Mouse (Mus musculus) CD4-positive, CD25-positive, alpha-beta regulatory T cell, adult 2 months (primary cell): ENCODE data around the gene Cyp2ab1.

Source experiments
- DNase-seq: peaks from one replicate; pipeline ENCODE4 v3.0.0-alpha.2; 2012; ENCODE audit warnings: low read depth, low spot score

Gene Cyp2ab1

GRCm38 (mm10) chr16:20271339-20271738, 53.9 kb downstream of the Cyp2ab1 start:
- DNase-seq: no peak

GRCm38 (mm10) chr16:20265089-20265488, 60.1 kb downstream of the Cyp2ab1 start:
- DNase-seq: peak; percentile 2
